Mouse (Mus musculus): ENCODE results near the gene Triml2. TPM values are rescaled to one million over a fixed set of nuclear protein-coding genes. Genes with fewer than 3 reads are reported as not detected.

The Triml2 gene
- polyA plus RNA-seq, 1 experiment from 2014 or later = not detected

GRCm38 (mm10) chr8:43178263-43178662 lies 2.1 kb upstream of the Triml2 start:
- H3K27me3 ChIP-seq (replicated peaks; ENCODE audit: control insufficient read depth, insufficient read depth, low read length) = no peaks in the 10 kb centered on the region
- no peak for DNase-seq (ENCODE audit: low spot score)

GRCm38 (mm10) chr8:43179189-43179588 lies 1.2 kb upstream of the Triml2 start:
- Histone ChIP-seq H3K9me3 (ENCODE audit: control insufficient read depth, low read length) (no peaks in the 10 kb centered on the region), H3K4me3 (ENCODE audit: low read depth, low read length) (no peak overlapping the region), H3K27ac (ENCODE audit: low read depth, low read length) (no peak overlapping the region), H3K4me2 (no peak overlapping the region), H3K9ac (ENCODE audit: low read depth, low read length) (no peak overlapping the region), H3K36me3 (ENCODE audit: control insufficient read depth, insufficient read depth, low read length) (no peaks in the 10 kb centered on the region), H3K4me1 (replicated peaks; ENCODE audit: control insufficient read depth, insufficient read depth, low read length) (no peaks in the 10 kb centered on the region), H3K27me3 (replicated peaks; ENCODE audit: control insufficient read depth, insufficient read depth, low read length) (no peaks in the 10 kb centered on the region)
- WGBS = 22% methylated on average over 4 of the region's 4 CpGs
- peak; percentile 47; the same call in 1 of the 2 replicates for ATAC-seq (replicated peaks; ENCODE audit: low FRiP score)
- DNase-seq (ENCODE audit: low spot score) = no peak

More at GRCm38 (mm10) chr8:43178263-43178662, 2.1 kb upstream of the Triml2 start:
- H3K36me3 ChIP-seq (ENCODE audit: control insufficient read depth, insufficient read depth, low read length) = no peaks in the 10 kb centered on the region
- 42% methylated on average over 3 of the region's 3 CpGs for WGBS
- H3K4me1 ChIP-seq (replicated peaks; ENCODE audit: control insufficient read depth, insufficient read depth, low read length) = no peaks in the 10 kb centered on the region
- H3K4me2 ChIP-seq = no peak overlapping the region
- ATAC-seq (replicated peaks; ENCODE audit: low FRiP score) = no peak
- no peak overlapping the region for H3K27ac ChIP-seq (ENCODE audit: low read depth, low read length)
- H3K9ac ChIP-seq (ENCODE audit: low read depth, low read length) = no peak overlapping the region
- H3K4me3 ChIP-seq (ENCODE audit: low read depth, low read length) = no peak overlapping the region
- H3K9me3 ChIP-seq (ENCODE audit: control insufficient read depth, low read length) = no peaks in the 10 kb centered on the region

- 81% methylated on average over 2 of the region's 2 CpGs for WGBS
- no peak overlapping the region for H3K27ac ChIP-seq (ENCODE audit: low read depth, low read length)
- H3K9ac ChIP-seq (ENCODE audit: low read depth, low read length) = no peak overlapping the region
- H3K4me2 ChIP-seq = no peak overlapping the region
- no peaks in the 10 kb centered on the region for H3K9me3 ChIP-seq (ENCODE audit: control insufficient read depth, low read length)
- ATAC-seq (replicated peaks; ENCODE audit: low FRiP score) (no peak), DNase-seq (ENCODE audit: low spot score) (no peak)
- H3K36me3 ChIP-seq (ENCODE audit: control insufficient read depth, insufficient read depth, low read length) = no peaks in the 10 kb centered on the region
- no peak overlapping the region for H3K4me3 ChIP-seq (ENCODE audit: low read depth, low read length)
- no peaks in the 10 kb centered on the region for H3K4me1 ChIP-seq (replicated peaks; ENCODE audit: control insufficient read depth, insufficient read depth, low read length)
- no peaks in the 10 kb centered on the region for H3K27me3 ChIP-seq (replicated peaks; ENCODE audit: control insufficient read depth, insufficient read depth, low read length)
Observed at GRCm38 (mm10) chr8:43182281-43182680, 1.9 kb downstream of the Triml2 start.

- Histone ChIP-seq H3K4me2 (no peak overlapping the region), H3K27ac (ENCODE audit: low read depth, low read length) (no peak overlapping the region), H3K9me3 (ENCODE audit: control insufficient read depth, low read length) (no peaks in the 10 kb centered on the region), H3K4me1 (replicated peaks; ENCODE audit: control insufficient read depth, insufficient read depth, low read length) (no peaks in the 10 kb centered on the region), H3K4me3 (ENCODE audit: low read depth, low read length) (no peak overlapping the region), H3K27me3 (replicated peaks; ENCODE audit: control insufficient read depth, insufficient read depth, low read length) (no peaks in the 10 kb centered on the region), H3K36me3 (ENCODE audit: control insufficient read depth, insufficient read depth, low read length) (no peaks in the 10 kb centered on the region), H3K9ac (ENCODE audit: low read depth, low read length) (no peak overlapping the region)
- ATAC-seq (replicated peaks; ENCODE audit: low FRiP score) (no peak), DNase-seq (ENCODE audit: low spot score) (no peak)
Observed at GRCm38 (mm10) chr8:43215554-43215953, 35.2 kb downstream of the Triml2 start.

- no peak for ATAC-seq (replicated peaks; ENCODE audit: low FRiP score)
- DNase-seq (ENCODE audit: low spot score) = no peak
- H3K27ac ChIP-seq (ENCODE audit: low read depth, low read length) = no peak overlapping the region
- no peak overlapping the region for H3K4me3 ChIP-seq (ENCODE audit: low read depth, low read length)
- H3K27me3 ChIP-seq (replicated peaks; ENCODE audit: control insufficient read depth, insufficient read depth, low read length) = no peaks in the 10 kb centered on the region
- WGBS = 86% methylated on average over 3 of the region's 3 CpGs
- H3K4me1 ChIP-seq (replicated peaks; ENCODE audit: control insufficient read depth, insufficient read depth, low read length) = no peaks in the 10 kb centered on the region
- H3K9me3 ChIP-seq (ENCODE audit: control insufficient read depth, low read length) = no peaks in the 10 kb centered on the region
- no peak overlapping the region for H3K4me2 ChIP-seq
- H3K9ac ChIP-seq (ENCODE audit: low read depth, low read length) = no peak overlapping the region
- no peaks in the 10 kb centered on the region for H3K36me3 ChIP-seq (ENCODE audit: control insufficient read depth, insufficient read depth, low read length)
Observed at GRCm38 (mm10) chr8:43243326-43243725, 63.0 kb downstream of the Triml2 start.

Other genes with a start within 250 kb of the Triml2 start
- gene Triml1, start 39.1 kb upstream of the Triml2 start, polyA plus RNA-seq (2014; fragmentation: Nextera tagmentation; extraction: Ambion mirVana) = not detected in 2 replicates
- gene Zfp42, start 126.4 kb downstream of the Triml2 start, polyA plus RNA-seq (2014; fragmentation: Nextera tagmentation; extraction: Ambion mirVana) = not detected in 2 replicates

All from liver, embryonic 11.5 days (tissue).